Mouse (Mus musculus) C2C12 (cell line): ENCODE results near the gene Palm2. TPM values are rescaled to one million over a fixed set of nuclear protein-coding genes. Genes with fewer than 3 reads are reported as not detected.

Experiments
- H3K27me3 ChIP-seq: one replicate; pipeline ENCODE4 v1.6.1; 2011; ENCODE audit not compliant: control insufficient read depth, insufficient read depth, insufficient read length
- H3K36me3 ChIP-seq: one replicate; pipeline ENCODE4 v1.6.1; 2011; ENCODE audit not compliant: control insufficient read depth, insufficient read depth
- H3K4me3 ChIP-seq: one replicate; pipeline ENCODE4 v1.5.1; 2011; ENCODE audit warnings: mild to moderate bottlenecking, control low read depth; ENCODE audit not compliant: poor library complexity, insufficient read depth, severe bottlenecking
- H3K79me2 ChIP-seq: one replicate; pipeline ENCODE4 v1.6.1; 2011; ENCODE audit not compliant: control insufficient read depth, insufficient read depth
- H3K79me3 ChIP-seq: one replicate; pipeline ENCODE4 v1.6.1; 2011; ENCODE audit warnings: low read depth, control low read depth
- H3ac ChIP-seq: one replicate; pipeline ENCODE3; 2011; ENCODE audit warnings: low read depth; ENCODE audit not compliant: control insufficient read depth, insufficient read length
- CEBPB ChIP-seq: IDR thresholded peaks from one replicate; pipeline ENCODE4 v1.6.1; 2011; ENCODE audit warnings: low read depth, mild to moderate bottlenecking, control low read depth, moderate library complexity
- CTCF ChIP-seq: IDR thresholded peaks from one replicate; pipeline ENCODE4 v1.5.1; 2011; ENCODE audit not compliant: control insufficient read depth, insufficient read depth, insufficient read length
- FOSL1 ChIP-seq: IDR thresholded peaks from one replicate; pipeline ENCODE4 v1.8.0; 2011; ENCODE audit warnings: mild to moderate bottlenecking, low read length; ENCODE audit not compliant: poor library complexity, insufficient read depth, severe bottlenecking
- MAX ChIP-seq: IDR thresholded peaks from one replicate; pipeline ENCODE4 v1.6.1; 2011; ENCODE audit warnings: mild to moderate bottlenecking, control low read depth
- MYOD1 ChIP-seq: IDR thresholded peaks from one replicate; pipeline ENCODE4 v1.6.1; 2011; ENCODE audit warnings: low read depth; ENCODE audit not compliant: control insufficient read depth, insufficient read length
- MYOG ChIP-seq: IDR thresholded peaks from one replicate; pipeline ENCODE4 v1.6.1; 2011; ENCODE audit not compliant: control insufficient read depth, insufficient read length; ENCODE audit errors: extremely low read depth
- USF1 ChIP-seq: IDR thresholded peaks from one replicate; pipeline ENCODE4 v1.6.1; 2011; ENCODE audit warnings: low read depth, mild to moderate bottlenecking, control low read depth, moderate library complexity
- polyA plus RNA-seq: library from polyadenylated mRNA; unstranded; fragments of >200 nt; fragmentation: generic; extraction: Trizol; gene quantifications from one replicate; pipeline ENCODE4 v1.2.1, GENCODE M21; 2012; ENCODE audit warnings: missing spikeins

The Palm2 gene
- polyA plus RNA-seq, 1 experiment: 6.7 TPM

- H3K4me3 ChIP-seq: no peak overlapping the region
- no peaks in the 10 kb centered on the region for H3K79me2 ChIP-seq
- H3K27me3 ChIP-seq: no peaks in the 10 kb centered on the region
- H3K36me3 ChIP-seq: no peaks in the 10 kb centered on the region
- no peak overlapping the region for H3ac ChIP-seq
- TF ChIP-seq CEBPB (no peak), FOSL1 (no peak), MYOG (no peak), USF1 (no peak), MYOD1 (no peak), CTCF (no peak), MAX (no peak)
- H3K79me3 ChIP-seq: no peaks in the 10 kb centered on the region
These were observed 291.5 kb downstream of the Palm2 start for GRCm38 (mm10) chr4:57725569-57725968.

- Histone ChIP-seq H3K79me3 (no peaks in the 10 kb centered on the region), H3K36me3 (no peaks in the 10 kb centered on the region), H3K79me2 (no peaks in the 10 kb centered on the region), H3ac (no peak overlapping the region), H3K4me3 (no peak overlapping the region), H3K27me3 (no peaks in the 10 kb centered on the region)
- TF ChIP-seq CTCF (no peak), MAX (no peak), FOSL1 (no peak), CEBPB (no peak), MYOG (no peak), USF1 (no peak), MYOD1 (no peak)
These were observed 294.6 kb downstream of the Palm2 start for GRCm38 (mm10) chr4:57728611-57729183.

GRCm38 (mm10) chr4:57730047-57730446, 296.0 kb downstream of the Palm2 start:
- no peaks in the 10 kb centered on the region for H3K79me2 ChIP-seq
- TF ChIP-seq CTCF (no peak), USF1 (no peak), MYOG (no peak), MYOD1 (peak; percentile 65)
- no peaks in the 10 kb centered on the region for H3K79me3 ChIP-seq
- H3K27me3 ChIP-seq: no peaks in the 10 kb centered on the region
- no peak overlapping the region for H3K4me3 ChIP-seq
- no peaks in the 10 kb centered on the region for H3K36me3 ChIP-seq
- no peak overlapping the region for H3ac ChIP-seq

- peak; percentile 36 for TF ChIP-seq CEBPB
- TF ChIP-seq FOSL1: no peak
- no peak for TF ChIP-seq MYOG
- TF ChIP-seq USF1: peak; percentile 61
- no peak for TF ChIP-seq MYOD1
- no peak for TF ChIP-seq CTCF
- TF ChIP-seq MAX: peak; percentile 75
- Histone ChIP-seq H3K79me2 (no peaks in the 10 kb centered on the region), H3ac (peak overlapping the region; percentile 0), H3K27me3 (no peaks in the 10 kb centered on the region), H3K4me3 (no peak overlapping the region), H3K79me3 (no peaks in the 10 kb centered on the region), H3K36me3 (no peaks in the 10 kb centered on the region)
These were observed 297.0 kb downstream of the Palm2 start for GRCm38 (mm10) chr4:57730801-57731598.

GRCm38 (mm10) chr4:57732351-57732750, 298.3 kb downstream of the Palm2 start:
- no peaks in the 10 kb centered on the region for H3K27me3 ChIP-seq
- no peak overlapping the region for H3ac ChIP-seq
- TF ChIP-seq CEBPB: no peak
- TF ChIP-seq MYOD1: no peak
- TF ChIP-seq FOSL1: no peak
- no peak overlapping the region for H3K4me3 ChIP-seq
- H3K79me2 ChIP-seq: no peaks in the 10 kb centered on the region
- H3K79me3 ChIP-seq: no peaks in the 10 kb centered on the region
- peaks cover under 1% of the 10 kb centered on the region for H3K36me3 ChIP-seq
